Mouse (Mus musculus) left cerebral cortex, postnatal 25 days (tissue): ENCODE measurements at regions not wholly inside any gene's neighbourhood (a gene's known extent, or its start where the extent isn't known, plus 50 kb on each side); places are given as distances from the start of the nearest gene placed in this dataset.

Source experiments
- DNase-seq, 2 experiments: peaks; one replicate each; pipeline ENCODE4 v3.0.0; 2022; ENCODE audit warnings: low spot score in 2 of 2, mixed read lengths in 1 of 2
- intact Hi-C: fragments of 180-260 bp; cut with DNase I; formaldehyde crosslinking; loops from one replicate; pipeline ENCODE4 v1.15.1; 2025

DNA sequence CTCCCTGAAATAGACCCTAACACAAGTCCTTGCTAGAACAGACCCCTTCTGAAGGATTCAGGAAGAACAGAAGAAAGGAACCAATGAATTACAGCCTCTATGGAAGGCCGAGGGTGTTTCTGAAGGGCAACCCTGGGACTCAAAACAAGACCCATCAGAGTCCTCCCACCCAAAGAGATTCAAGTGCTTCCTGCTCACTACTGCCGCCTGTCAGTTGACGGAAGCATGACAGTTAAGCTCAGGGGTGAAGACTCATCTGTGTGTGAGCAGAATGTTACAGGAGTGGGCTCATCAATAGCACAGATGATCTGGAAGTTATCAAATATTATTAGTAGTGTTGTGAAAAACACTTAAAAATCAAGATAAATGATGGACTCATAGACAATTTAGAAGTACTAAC, 411.9 kb upstream of the Slc35b3 start:
- no peak for DNase-seq

DNA sequence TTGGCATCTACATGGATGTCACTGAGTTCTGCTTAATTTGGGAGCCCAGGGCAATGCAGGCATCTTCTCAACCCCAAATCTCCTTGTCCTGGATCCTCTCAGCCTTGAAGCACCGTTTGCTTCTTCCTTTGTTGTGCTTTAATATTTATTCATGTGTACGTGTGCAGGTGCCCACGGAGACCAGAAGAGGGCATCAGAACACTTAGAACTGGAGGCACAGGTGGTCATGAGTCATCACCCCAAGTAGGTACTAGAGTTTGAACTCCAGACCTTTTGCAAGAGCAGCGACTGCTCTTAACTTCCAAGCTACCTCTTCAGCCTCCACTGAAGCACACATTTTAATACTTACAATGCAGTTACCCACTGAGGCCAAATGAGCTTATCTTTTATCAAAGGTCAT, 403.0 kb upstream of the Slc35b3 start:
- intact Hi-C loops = no loop called here
- no peak for DNase-seq

More for the DNA sequence above, 411.9 kb upstream of the Slc35b3 start:
- intact Hi-C loops = no loop called here

DNA sequence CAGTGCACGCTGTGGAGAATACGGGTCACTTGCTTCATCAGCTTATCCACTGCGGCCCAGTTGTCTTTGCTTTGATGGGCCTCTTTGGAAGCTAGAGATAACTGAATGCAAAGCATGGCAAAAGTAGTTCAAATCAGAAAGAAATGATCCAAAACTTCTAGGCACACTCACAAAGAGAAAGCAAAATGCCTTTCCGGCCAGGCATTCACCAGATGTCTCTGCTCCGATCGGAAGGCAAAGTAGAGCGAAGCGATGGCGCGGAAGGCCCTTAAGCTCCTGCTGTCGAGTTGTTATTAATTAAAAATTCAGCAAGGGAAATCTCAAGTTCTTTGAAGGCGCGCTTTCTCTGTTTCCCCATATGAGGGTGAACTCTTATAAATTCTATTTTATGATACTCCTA, 401.9 kb upstream of the Slc35b3 start:
- DNase-seq = no peak
- intact Hi-C loops = no loop called here

DNA sequence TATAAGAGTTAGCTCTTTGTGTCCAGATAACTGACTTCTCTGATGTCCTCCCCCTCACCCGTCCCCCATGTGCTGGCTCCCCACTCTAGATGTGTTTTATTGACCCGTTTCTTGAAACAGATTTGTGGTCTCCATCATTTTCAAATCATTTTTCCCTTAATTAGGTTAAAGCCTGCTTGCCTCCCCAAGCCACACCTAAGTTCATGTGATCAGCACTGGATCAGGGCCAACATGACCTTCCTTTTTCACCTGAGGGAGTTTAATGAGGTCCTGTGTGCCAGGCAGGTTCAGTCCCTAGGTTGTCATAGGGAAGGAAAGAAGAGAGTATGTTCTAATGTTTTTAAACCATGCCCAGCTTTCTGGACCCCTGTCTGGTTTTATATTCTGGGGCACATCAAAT, 390.9 kb upstream of the Slc35b3 start:
- intact Hi-C loops = no loop called here
- DNase-seq = no peak

DNA sequence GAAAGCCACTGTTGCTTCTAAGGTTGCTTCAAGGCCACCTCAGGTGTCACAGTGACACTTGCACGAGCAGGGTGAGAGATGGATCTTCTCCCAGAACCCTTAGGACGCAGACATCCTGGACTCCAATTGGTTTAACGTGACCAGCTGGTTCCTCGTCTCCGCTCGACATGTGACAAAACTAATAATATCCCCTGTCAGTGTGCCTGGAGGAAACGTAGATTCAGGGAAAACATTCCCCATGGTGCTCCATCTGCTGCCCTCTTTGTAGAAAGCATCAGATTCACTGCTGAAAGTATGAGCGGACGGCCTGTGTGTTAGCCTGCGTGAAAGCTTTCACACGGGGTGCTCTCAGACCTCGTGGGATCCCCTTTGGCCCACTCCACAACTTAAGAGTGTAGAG, 390.0 kb upstream of the Slc35b3 start:
- DNase-seq = peak; percentile 32 to 73
- intact Hi-C loops = no loop called here

DNA sequence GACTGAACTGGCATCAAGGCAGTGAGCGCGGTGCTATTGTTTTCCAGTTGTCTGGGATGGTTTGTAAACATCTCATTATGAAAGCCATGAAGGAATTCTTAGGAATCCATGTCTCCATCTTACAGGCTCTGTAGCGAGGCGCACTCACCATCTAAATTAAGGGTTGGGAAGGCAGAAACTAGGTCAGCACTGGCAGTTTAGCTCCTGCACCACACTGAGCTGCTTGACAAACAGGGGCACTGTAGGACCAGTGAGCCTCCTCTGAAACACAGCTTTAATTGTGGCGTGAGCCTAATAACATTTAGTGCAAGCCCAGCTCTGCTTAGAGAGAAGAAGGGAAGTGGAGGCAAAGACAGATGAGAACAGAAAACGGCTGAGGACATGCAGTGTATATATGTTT, 387.1 kb upstream of the Slc35b3 start:
- intact Hi-C loops = no loop called here

DNA sequence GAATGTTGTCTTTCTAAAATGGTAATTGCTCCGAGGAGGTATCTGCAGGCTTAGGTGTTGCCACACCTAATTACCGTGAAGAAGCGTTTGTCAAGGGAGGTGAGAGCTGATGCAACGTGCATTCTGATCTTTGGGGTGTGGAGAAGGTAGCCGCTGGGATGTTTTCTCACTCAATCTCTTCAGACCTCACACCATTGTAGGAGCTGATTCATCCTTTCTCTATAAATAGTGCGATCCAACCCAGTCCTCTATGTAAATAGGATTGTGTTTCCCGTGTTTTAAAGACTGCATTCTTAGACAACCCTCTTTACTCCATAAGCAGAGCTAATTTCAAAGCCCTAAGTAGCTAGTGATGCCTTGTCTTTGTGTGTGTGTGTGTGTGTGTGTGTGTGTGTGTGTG, 374.2 kb upstream of the Slc35b3 start:
- intact Hi-C loops = no loop called here
- peak in 1 of 2 experiments; percentile 6 for DNase-seq

More for the DNA sequence above, 387.1 kb upstream of the Slc35b3 start:
- peak in 1 of 2 experiments; percentile 54 for DNase-seq

DNA sequence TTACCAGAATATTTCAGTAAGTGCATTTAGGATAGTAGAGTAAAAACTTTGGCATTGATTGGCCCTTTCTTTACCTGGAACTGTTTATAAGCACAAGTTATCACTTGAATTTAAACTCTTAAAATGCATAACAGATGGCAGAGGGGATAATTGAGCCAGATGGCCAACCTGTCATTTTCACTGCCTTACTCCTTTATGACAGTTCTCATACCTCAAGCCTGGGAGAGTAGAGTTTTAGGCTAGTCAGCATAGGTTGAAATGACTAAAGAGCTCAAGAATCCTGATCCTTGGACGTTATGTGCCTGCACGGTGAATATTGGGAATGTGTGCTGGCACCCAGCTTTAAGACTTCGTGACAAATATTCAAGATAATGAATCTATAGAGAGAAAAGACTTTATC, 369.1 kb upstream of the Slc35b3 start:
- DNase-seq = no peak
- intact Hi-C loops = no loop called here

DNA sequence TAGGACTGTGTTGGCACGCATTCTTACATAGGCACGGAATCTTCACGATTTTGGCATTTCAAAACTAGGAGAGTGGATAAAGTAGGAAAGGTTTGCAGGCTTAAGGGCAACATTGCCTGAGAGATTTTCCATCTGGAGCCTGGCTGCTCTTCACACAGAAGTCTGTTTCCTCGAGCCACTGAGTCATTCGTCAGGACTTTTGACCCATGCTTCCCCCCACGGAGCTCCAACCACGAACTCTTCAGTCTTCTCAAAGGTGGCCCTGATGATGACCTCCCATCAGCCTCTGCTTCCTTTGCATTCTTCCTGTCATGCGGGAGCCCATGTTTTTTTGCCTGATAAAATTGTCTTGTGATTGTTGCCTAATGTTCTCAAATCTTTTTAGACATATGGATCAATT, 365.5 kb upstream of the Slc35b3 start:
- peak in 1 of 2 experiments; percentile 6 for DNase-seq
- intact Hi-C loops = no loop called here

DNA sequence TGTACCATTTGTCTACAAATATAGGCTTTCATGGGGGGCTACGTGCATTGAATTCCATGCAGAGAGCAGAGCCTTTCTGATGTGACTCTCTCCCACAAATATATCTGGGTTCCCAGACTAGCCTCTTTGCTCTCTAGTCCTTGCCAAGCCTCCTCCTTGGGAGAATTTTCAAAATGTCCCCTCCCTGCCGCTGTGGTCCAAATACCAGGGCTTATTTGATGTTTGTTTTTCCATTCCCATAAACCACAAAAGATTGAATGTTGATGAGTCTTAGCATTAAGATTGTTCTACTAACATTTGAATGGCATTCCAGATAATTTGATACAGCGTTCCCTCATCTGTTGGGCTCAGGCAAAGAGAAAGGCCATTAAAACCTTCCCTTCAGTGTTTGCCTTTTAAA, 360.4 kb upstream of the Slc35b3 start:
- no peak for DNase-seq
- intact Hi-C loops = no loop called here

DNA sequence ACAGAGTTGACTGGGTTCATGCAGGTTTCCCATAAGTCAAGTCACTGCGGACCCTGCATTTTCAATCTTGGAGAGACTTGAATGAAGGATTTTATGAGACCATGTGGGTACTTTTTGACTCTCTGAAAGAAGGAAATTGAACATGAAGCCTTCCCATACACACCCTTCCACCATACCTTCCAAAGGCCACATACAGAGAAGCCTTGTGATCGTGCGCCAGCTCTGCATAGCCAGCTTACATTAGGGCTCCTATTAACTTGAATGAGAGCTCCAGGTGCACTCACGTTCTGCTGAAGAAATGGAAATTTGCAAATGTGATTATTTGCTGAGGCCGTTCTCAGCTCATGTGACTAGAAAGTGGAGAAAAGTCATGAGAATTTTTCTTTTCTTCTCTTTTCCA, 349.1 kb upstream of the Slc35b3 start:
- DNase-seq = no peak
- intact Hi-C loops = no loop called here

DNA sequence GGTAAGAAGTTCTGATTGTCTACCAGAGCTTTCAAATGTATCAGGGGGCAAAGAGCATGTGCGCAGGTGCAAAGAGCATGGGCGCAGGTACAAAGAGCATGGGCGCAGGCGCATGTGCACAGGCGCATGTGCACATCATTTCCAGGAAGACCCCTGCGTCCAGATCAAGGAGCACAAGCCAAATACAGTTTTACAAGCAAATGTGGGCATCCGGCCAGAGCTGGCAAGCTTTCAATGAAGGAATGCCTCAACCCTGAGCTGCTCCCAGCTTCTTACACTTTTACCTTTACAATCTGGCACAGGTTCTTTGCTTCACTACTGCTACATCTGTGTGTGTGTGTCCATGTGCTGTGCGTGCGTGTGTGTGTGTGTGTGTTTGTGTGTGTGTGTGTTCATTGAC, 347.2 kb upstream of the Slc35b3 start:
- no peak for DNase-seq
- intact Hi-C loops = no loop called here

DNA sequence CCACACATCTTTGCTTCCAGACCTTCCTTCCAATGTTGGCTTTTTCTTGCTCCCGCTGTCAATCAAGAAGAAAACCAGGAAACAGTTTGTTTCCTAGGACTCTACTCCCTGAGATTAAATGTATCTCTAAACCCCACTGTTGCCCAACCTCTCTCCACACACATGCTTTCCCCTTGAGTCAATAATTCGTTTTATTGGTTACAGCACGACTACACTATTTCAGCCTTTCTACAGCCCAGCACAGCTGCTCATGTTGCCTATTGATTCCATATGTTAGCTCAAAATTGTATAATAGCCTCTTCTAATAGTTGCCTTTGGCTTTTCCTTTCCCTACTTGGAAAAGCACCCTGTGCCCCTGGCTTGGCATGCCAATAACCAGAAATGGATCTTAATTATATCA, 346.2 kb upstream of the Slc35b3 start:
- intact Hi-C loops = no loop called here
- no peak for DNase-seq

DNA sequence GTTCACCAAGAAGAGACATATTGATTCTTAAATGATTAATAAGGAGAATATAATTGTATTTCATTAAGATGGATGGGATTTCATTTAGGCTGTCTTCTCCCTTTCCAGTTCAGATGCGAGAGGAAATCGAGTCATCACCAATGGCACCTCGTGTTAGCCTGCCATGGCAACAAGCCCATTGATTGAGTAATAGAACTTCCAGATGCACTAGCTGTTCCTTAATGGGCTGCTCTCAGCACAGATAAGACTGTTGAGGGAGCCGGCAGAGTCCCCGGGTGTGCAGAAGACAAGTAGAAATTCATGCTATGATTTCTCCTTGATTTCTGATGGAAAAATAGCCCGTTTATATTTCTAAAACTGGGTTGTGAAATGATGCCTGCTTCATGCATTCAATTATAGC, 336.5 kb upstream of the Slc35b3 start:
- DNase-seq = peak in 1 of 2 experiments; percentile 14
- intact Hi-C loops = no loop called here

DNA sequence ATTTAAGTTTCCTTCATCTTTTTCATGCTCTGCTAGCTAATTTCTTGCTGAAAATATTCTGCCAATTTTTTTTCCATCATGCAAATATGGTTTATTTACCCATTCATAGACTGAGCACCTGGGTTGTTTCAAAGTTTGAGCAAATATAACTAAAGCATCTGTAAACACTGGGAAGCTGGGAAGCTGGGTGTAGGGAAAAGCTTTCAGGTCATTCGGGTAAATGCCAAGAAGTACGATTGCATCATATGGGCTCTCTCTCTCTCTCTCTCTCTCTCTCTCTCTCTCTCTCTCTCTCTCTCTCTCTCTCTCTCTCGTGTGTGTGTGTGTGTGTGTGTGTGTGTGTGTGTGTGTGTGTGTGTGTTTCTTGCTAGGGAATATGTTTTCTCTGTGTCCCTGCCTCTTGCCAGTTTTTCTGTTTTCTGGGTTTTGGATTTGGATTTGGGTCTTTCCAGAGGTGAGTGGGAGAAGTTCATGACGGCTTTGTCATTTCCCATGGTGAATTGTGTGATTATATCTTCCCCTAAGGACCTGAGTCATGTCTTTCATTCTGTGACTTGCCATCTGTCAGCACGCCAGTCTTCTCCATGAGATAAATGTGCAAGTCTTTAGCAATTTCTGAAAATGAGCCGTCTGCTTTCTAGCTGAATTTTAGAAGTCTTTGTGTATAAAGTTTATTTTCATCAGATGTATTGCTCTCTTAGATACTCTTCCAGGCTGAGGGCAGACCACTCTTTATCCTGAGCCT, 329.7 kb upstream of the Slc35b3 start:
- DNase-seq = peak in 1 of 2 experiments; percentile 35
- intact Hi-C loops = no loop called here

DNA sequence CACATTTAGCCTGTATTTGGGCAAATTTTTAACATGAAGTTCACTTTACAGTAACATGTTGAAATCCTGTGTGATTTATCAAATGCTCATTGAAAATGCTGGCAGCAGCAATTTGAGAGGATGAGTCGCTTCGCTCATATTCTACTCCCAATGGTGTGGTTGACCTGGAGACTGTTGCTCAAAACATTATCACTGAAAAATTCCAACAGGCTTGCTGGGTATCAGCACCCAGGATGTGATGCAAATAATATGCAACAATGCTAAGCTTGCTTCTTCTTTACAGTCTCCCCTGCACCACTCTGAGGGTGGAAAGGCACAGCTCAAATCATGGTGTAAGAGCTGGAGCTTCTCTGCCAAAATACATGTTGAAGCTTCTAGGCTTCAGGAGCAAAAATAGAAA, 321.6 kb upstream of the Slc35b3 start:
- intact Hi-C loops = no loop called here
- no peak for DNase-seq

DNA sequence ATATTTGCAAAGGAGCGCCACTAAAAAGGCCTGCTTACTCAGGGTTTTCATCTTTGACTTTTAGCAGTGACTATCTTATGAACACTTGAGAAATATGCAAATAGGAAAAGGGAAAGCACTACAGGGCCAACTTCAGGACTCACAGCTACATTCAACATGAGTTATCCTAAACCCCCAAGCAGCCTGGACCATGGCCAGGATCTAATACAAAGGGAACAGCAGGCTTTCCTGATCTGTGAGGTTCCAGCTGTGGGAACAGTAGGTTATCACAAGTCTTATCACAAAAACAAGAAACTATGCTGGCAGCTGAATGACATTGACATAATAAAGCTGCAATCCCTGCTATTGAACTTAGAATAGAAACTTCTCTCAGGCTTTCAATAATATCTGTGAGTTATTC, 317.4 kb upstream of the Slc35b3 start:
- intact Hi-C loops = no loop called here
- no peak for DNase-seq

DNA sequence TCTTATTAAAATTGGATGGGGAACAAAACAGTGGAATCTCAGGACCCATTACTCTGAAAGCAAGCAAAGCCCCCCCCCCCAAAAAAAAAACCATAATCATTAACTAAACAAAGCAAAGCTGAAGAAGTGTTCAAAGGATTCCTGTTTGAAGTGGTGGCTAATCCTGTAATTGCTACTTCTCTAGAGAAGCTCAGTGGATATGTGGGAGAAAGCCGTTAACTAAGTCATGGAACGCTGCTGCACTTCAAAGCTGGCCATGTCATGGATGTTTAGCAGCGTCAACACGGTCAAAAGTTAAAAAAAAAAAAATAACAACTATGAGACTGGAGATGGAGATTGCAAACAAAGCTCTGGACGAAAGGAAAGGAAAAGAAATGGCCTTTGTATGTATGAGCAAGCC, 305.3 kb upstream of the Slc35b3 start:
- intact Hi-C loops = no loop called here
- DNase-seq = no peak

DNA sequence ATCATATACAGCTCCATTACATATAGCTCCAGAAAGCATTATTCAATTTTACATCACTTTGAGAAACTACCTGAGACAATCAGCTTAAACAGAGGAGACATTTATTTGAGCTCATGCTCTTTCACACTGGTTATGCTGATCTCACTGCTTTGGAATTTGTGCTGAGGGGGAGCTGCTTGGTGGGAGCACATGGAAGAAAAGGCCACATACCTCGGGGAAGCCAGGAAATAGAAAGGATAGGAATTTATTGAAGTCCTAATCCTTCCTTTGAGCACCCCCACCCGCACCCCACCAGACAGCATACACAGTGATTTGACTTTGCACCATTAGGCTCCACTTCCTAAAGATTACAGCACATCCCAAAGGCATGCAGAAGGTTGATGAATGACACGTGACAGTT, 296.0 kb upstream of the Slc35b3 start:
- no peak for DNase-seq
- intact Hi-C loops = no loop called here

DNA sequence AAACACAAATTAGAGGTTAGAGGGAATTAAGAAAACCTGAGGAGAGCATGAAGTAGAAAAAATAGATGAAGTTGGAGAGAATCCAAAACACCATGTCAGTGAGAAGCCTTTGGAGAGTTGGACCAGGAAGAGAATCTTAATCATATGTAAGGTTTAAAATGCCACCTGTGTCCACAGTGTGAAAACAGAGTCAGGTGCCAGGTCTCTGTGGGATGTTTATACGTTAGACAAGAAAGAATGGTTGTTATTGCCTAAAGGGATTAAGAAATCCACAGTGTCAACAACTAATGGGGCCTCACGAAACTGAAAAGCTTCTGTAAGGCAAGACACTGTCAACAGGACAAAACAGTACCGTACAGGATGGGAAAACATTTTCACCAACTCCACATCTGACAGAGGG, 294.7 kb upstream of the Slc35b3 start:
- DNase-seq = no peak
- intact Hi-C loops = no loop called here

DNA sequence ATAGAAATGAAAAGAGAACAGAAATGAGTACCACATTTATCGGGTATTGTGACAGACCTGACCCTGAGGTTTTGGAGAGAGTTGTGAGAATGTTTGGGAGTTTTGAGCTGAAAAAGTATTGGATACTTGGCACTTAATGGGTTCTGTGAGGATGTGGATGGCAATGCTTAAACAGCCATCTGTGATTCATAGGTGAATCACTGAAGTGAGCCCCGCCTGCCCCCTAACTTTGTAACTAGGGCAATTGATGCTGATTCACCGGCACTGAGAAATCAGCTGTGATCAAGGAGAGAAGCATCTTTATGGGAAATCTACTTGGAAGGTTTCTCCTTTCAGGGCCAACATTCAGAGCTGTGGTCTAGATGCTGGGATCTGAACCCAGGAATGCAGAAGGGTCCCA, 291.9 kb upstream of the Slc35b3 start:
- no peak for DNase-seq
- intact Hi-C loops = no loop called here

DNA sequence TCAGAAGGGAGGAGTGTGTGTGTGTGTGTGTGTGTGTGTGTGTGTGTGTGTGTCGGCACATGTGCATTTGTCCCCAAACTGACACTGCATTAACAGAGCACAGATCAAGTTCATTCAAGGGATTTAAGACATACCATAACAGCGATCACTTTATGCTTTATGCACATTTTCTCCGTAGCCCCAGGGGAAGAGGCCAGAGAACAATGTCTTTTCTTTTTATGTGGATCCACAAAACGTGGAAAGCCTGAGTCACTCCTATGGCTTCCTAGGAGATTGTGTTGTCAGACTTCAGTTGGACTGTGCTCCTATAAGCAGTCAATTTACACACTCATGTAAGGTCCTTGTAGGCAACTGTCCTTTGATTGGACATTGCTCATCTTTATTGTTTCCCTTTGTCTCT, 289.4 kb upstream of the Slc35b3 start:
- no peak for DNase-seq
- intact Hi-C loops = no loop called here
